Mouse (Mus musculus): ENCODE data around the gene Slc51a. TPM values are rescaled to one million over a fixed set of nuclear protein-coding genes. Genes with fewer than 3 reads are reported as not detected.

The Slc51a gene
- total and polyA plus RNA-seq, 2 experiments from 2014 or later: 0.14 TPM; not detected in 1

DNA sequence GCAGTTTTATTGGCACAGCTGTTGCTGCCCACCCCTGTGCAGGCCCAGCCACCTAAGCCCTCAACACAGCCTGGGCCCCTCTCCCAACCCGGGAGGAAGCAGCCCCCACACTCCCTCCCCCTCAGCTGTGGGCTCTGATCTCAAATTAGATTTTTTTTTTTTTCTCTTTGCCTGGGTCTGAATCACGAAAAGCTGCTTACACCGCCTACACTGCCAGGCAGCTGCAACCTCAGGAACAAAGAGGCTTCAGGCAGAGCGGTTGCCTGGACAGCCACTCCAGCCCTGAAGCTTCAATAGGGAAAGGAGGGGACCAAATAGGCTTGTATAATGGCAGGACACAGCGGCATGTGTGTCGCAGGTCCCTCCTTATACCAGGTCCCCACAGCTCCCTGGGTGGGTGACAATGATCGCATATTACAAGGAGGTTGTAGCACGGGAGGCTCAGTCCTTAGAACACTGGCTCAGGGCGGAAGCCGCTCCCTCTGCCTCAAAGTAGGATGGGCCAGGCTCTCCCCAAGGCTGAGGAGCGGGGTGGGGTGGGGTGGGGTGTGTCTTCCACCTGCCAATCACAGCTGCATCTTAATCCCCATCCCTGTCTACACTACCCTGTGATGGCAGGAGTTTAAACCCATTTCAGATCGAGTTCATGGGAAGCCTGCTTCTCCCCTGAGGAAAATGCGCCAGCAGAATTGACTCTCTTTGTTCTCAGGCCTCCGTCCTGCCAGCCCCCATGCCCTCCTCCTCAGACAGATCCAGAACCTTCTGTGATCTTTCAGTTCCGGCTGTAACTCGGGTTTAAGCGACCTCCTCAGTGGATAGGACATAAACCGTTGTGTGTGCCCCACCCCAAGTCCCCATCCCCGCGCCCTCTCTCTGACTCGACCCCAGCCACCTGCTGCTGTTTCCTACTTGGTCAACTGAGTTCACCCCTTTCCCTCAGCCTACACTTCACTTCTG is 28.6 kb upstream of the Slc51a start:
- Histone ChIP-seq H3K4me2 (ENCODE audit: low read depth, low read length, poor library complexity, severe bottlenecking) (peak overlapping the region; percentile 40), H3K4me1 (ENCODE audit: insufficient read depth, low read length) (peaks cover 6% of the 10 kb centered on the region; the same call in 1 of the 2 replicates), H3K9me3 (ENCODE audit: low read length) (no peaks in the 10 kb centered on the region), H3K27ac (ENCODE audit: low read depth, low read length) (peak overlapping the region; percentile 87), H3K4me3 (ENCODE audit: low read depth, low read length) (peak overlapping the region; percentile 7; the same call in 1 of the 2 replicates), H3K36me3 (ENCODE audit: insufficient read depth, low read length) (no peaks in the 10 kb centered on the region), H3K9ac (replicated peaks; ENCODE audit: low read length, poor library complexity, severe bottlenecking) (peak overlapping the region; percentile 40), H3K27me3 (ENCODE audit: insufficient read depth, low read length) (no peaks in the 10 kb centered on the region)
- DNase-seq (ENCODE audit: low spot score) (peak; percentile 83), ATAC-seq (ENCODE audit: low FRiP score) (peak; percentile 91)
- no peak for TF ChIP-seq CTCF (IDR thresholded peaks at IDR 0.05)
- WGBS: 4% methylated on average over 21 of the region's 21 CpGs

DNA sequence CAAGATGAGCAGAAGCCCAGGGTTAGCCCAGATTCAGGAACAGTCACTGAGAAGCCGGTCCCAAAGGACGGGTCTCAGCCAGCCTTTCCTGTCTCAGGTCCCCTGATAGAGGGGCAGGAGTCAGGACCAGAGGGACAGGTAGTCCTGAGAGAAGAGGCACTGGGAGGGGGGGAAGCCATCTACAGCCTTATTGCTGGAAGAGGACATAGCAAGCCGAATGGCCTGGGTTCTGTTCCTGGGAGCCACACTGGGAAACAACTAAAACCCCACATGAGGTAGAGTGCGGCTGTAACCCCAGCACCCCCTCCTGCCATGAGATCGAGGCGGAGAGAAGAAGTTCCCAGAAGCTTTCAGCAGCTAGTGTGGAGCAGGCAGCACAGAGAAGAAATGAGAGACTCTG is 26.3 kb upstream of the Slc51a start:
- WGBS: 90% methylated on average over 6 of the region's 6 CpGs
- no peak overlapping the region for H3K27ac ChIP-seq (ENCODE audit: low read depth, low read length)
- H3K4me1 ChIP-seq (ENCODE audit: insufficient read depth, low read length): peaks cover 9% of the 10 kb centered on the region; the same call in 1 of the 2 replicates
- H3K4me2 ChIP-seq (ENCODE audit: low read depth, low read length, poor library complexity, severe bottlenecking): no peak overlapping the region
- no peak overlapping the region for H3K4me3 ChIP-seq (ENCODE audit: low read depth, low read length)
- H3K9me3 ChIP-seq (ENCODE audit: low read length): no peaks in the 10 kb centered on the region
- TF ChIP-seq CTCF (IDR thresholded peaks at IDR 0.05): no peak
- no peak overlapping the region for H3K9ac ChIP-seq (replicated peaks; ENCODE audit: low read length, poor library complexity, severe bottlenecking)
- ATAC-seq (ENCODE audit: low FRiP score): no peak
- H3K36me3 ChIP-seq (ENCODE audit: insufficient read depth, low read length): no peaks in the 10 kb centered on the region
- no peaks in the 10 kb centered on the region for H3K27me3 ChIP-seq (ENCODE audit: insufficient read depth, low read length)
- DNase-seq (ENCODE audit: low spot score): no peak

DNA sequence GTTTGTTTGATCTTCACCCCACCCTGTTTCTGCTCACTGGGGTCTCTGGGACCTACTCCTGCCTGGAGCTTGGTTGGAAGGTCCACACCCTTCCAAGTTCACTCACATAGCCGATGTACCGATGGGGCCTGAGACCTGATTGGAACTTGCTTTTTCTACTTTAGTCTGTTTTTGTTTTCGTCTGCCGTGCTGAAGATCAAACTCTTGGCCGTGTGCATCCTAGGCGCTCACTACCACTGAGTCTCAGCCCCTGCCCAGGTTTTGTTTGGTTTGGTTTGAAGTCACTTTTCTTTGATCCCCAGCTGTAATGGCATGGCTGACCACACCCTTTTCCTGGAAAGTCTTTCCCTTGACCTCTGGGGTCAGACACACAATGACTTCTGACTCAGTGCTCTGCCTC is 25.7 kb upstream of the Slc51a start:
- H3K27ac ChIP-seq (ENCODE audit: low read depth, low read length): no peak overlapping the region
- ATAC-seq (ENCODE audit: low FRiP score) (no peak), DNase-seq (ENCODE audit: low spot score) (no peak)
- H3K27me3 ChIP-seq (ENCODE audit: insufficient read depth, low read length): no peaks in the 10 kb centered on the region
- H3K4me3 ChIP-seq (ENCODE audit: low read depth, low read length): no peak overlapping the region
- H3K9ac ChIP-seq (replicated peaks; ENCODE audit: low read length, poor library complexity, severe bottlenecking): no peak overlapping the region
- no peak overlapping the region for H3K4me2 ChIP-seq (ENCODE audit: low read depth, low read length, poor library complexity, severe bottlenecking)
- no peak for TF ChIP-seq CTCF (IDR thresholded peaks at IDR 0.05)
- no peaks in the 10 kb centered on the region for H3K36me3 ChIP-seq (ENCODE audit: insufficient read depth, low read length)
- 86% methylated on average over 6 of the region's 6 CpGs for WGBS
- no peaks in the 10 kb centered on the region for H3K9me3 ChIP-seq (ENCODE audit: low read length)
- peaks cover 9% of the 10 kb centered on the region; the same call in 1 of the 2 replicates for H3K4me1 ChIP-seq (ENCODE audit: insufficient read depth, low read length)

DNA sequence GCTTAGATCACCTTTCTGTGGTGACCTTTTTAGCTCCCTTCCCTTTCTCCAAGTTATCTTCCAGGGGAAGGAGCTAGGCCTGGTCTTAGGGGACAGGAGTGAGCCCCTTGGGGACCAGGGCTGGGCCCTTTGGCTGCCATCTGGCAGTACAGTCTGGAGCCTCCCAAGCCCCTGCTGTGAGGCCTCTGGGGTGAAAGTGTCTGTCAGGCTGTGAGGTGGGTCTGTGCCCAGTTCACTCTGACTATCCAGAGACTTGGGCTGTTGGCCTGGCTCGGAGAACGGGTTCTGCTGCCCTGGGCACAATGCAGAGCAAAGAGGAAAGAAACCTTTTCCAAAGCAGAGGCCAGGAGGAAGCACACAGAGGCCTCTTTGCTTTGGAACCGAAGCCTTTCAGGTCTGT is 25.2 kb upstream of the Slc51a start:
- no peak for ATAC-seq (ENCODE audit: low FRiP score)

DNA sequence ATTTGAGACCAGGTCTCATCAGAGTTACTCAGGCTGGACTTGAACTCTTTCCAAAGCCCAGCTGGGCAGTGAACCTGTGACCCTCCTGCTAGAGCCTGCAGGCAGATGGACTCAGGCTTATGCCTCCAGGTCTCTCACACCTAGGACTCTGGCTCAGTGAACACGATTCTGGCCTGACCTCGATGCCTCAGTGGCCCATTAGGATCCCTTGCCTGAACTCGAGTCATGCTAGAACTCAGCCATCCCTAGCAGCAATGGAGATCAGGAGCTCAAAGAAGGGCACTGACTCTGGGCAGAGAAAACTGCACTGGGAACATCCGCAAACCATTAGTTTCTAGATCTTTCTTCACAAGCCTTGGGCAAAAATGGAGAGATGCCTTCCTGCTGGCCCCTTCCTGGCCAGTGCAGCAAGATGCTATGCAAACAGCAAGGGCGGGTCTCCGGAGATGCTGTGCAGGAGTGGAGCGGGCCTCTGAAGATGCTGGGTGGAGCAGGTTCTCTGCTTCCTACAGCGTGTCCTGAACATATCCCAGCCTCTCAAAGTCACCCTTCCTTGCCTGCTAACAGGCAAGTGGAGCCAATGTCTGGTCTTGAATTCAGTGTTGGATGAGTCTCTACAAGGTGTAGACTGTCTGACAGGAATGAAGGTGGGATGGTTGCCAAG is 24.3 kb upstream of the Slc51a start:
- H3K4me2 ChIP-seq (ENCODE audit: low read depth, low read length, poor library complexity, severe bottlenecking): no peak overlapping the region
- WGBS: 86% methylated on average over 8 of the region's 8 CpGs
- no peaks in the 10 kb centered on the region for H3K36me3 ChIP-seq (ENCODE audit: insufficient read depth, low read length)
- H3K9me3 ChIP-seq (ENCODE audit: low read length): no peaks in the 10 kb centered on the region
- H3K4me3 ChIP-seq (ENCODE audit: low read depth, low read length): no peak overlapping the region
- no peak overlapping the region for H3K9ac ChIP-seq (replicated peaks; ENCODE audit: low read length, poor library complexity, severe bottlenecking)
- no peak for TF ChIP-seq CTCF (IDR thresholded peaks at IDR 0.05)
- no peaks in the 10 kb centered on the region for H3K27me3 ChIP-seq (ENCODE audit: insufficient read depth, low read length)
- peaks cover 9% of the 10 kb centered on the region; the same call in 1 of the 2 replicates for H3K4me1 ChIP-seq (ENCODE audit: insufficient read depth, low read length)
- H3K27ac ChIP-seq (ENCODE audit: low read depth, low read length): no peak overlapping the region
- no peak for ATAC-seq (ENCODE audit: low FRiP score)
- no peak for DNase-seq (ENCODE audit: low spot score)

More for the DNA sequence above, 25.2 kb upstream of the Slc51a start:
- peak; percentile 6 for DNase-seq (ENCODE audit: low spot score)
- no peak for TF ChIP-seq CTCF (IDR thresholded peaks at IDR 0.05)
- H3K27me3 ChIP-seq (ENCODE audit: insufficient read depth, low read length): no peaks in the 10 kb centered on the region
- H3K27ac ChIP-seq (ENCODE audit: low read depth, low read length): no peak overlapping the region
- no peak overlapping the region for H3K9ac ChIP-seq (replicated peaks; ENCODE audit: low read length, poor library complexity, severe bottlenecking)
- peaks cover 9% of the 10 kb centered on the region; the same call in 1 of the 2 replicates for H3K4me1 ChIP-seq (ENCODE audit: insufficient read depth, low read length)
- H3K4me3 ChIP-seq (ENCODE audit: low read depth, low read length): no peak overlapping the region
- WGBS: 75% methylated on average over 3 of the region's 3 CpGs
- no peak overlapping the region for H3K4me2 ChIP-seq (ENCODE audit: low read depth, low read length, poor library complexity, severe bottlenecking)
- H3K9me3 ChIP-seq (ENCODE audit: low read length): no peaks in the 10 kb centered on the region
- no peaks in the 10 kb centered on the region for H3K36me3 ChIP-seq (ENCODE audit: insufficient read depth, low read length)
